In the genomic region with DNA sequence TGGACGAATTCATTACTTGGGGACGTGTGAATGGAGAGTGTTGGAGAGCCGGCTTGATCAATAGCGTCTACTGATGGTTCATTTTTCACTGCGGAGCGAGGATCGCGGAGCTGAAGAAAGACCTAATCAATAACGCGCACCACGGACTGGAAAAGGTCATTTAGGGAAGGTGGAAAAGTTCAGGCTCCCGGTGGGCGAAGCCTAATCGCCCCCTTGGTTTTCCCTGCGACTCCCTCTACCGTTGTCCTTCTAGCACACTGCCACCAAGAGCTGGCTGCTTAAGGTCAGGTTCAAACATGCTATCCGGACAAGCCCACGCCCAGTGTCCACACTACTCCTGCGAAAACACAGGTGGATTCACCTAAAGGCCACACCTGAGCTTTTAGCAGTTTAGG, we compare ENCODE assay signal across 8 mouse cellular contexts. TPM values are rescaled to one million over a fixed set of nuclear protein-coding genes. Genes with fewer than 3 reads are reported as not detected.
A peak's percentile ranks its signal among the peaks of the same experiment; 100 is the strongest.
DNase-seq lines count a peak whose midpoint lies in the region; ATAC-seq and TF ChIP-seq lines count a peak whose summit lies in the region.

No protein-coding gene starts in this region.

- no peak for ATAC-seq in liver, postnatal 0 days
- no peak for ATAC-seq in CD4-positive, CD25-positive, alpha-beta regulatory T cell, adult 4 months

- H3K4me1 ChIP-seq in heart, adult 2 months (ENCODE audit: control insufficient read depth, insufficient read depth, low read length) = no peaks in the 10 kb centered on the region
- peaks cover 44% of the 10 kb centered on the region for H3K4me1 ChIP-seq in hindbrain, embryonic 10.5 days (replicated peaks)
- no peaks in the 10 kb centered on the region for H3K4me1 ChIP-seq in liver, postnatal 0 days (ENCODE audit: insufficient read depth)

- no peaks in the 10 kb centered on the region for H3K9me3 ChIP-seq in hindbrain, embryonic 10.5 days
- no peaks in the 10 kb centered on the region for H3K9me3 ChIP-seq in liver, postnatal 0 days (ENCODE audit: low read length)

- no peak for DNase-seq in heart, adult 2 months
- DNase-seq in heart, adult 8-10 months (ENCODE audit: low spot score) = no peak
- peak; percentile 18 for DNase-seq in R1 (ENCODE audit: low read depth, low spot score)
- DNase-seq in hindbrain, embryonic 10.5 days (ENCODE audit: low spot score) = no peak
- no peak for DNase-seq in liver, postnatal 0 days
- DNase-seq in left cerebral cortex, postnatal 14 days (ENCODE audit: low spot score in 2 of 2) = no peak
- DNase-seq in right cerebral cortex, adult 18-20 months = no peak

- no peak for TF ChIP-seq CTCF in heart, adult 2 months (IDR thresholded peaks at IDR 0.05)
- TF ChIP-seq CTCF in liver, postnatal 0 days (IDR thresholded peaks at IDR 0.05; ENCODE audit: low read depth) = no peak

- no peak overlapping the region for H3K9ac ChIP-seq in heart, adult 2 months (ENCODE audit: low read depth, low read length)
- H3K9ac ChIP-seq in liver, postnatal 0 days (replicated peaks) = no peak overlapping the region

- H3K79me2 ChIP-seq in heart, adult 2 months (replicated peaks; ENCODE audit: control insufficient read depth, insufficient read depth, low read length) = no peaks in the 10 kb centered on the region

- H3K4me3 ChIP-seq in heart, adult 2 months = peak overlapping the region; percentile 11; the same call in 1 of the 2 replicates
- peak overlapping the region; percentile 53 for H3K4me3 ChIP-seq in hindbrain, embryonic 10.5 days
- H3K4me3 ChIP-seq in liver, postnatal 0 days (ENCODE audit: low read depth, low read length) = peak overlapping the region; percentile 34

- 3% methylated on average over 19 of the region's 19 CpGs for WGBS in heart, adult 2 months
- under 1% methylated on average over 19 of the region's 19 CpGs for WGBS in hindbrain, embryonic 10.5 days
- WGBS in liver, postnatal 0 days (ENCODE audit: insufficient replicate concordance) = 3% methylated on average over 19 of the region's 19 CpGs

- no peak for TF ChIP-seq POLR2A in heart, adult 2 months (IDR thresholded peaks at IDR 0.05; ENCODE audit: insufficient read depth, low read depth, low read length)

- TF ChIP-seq EP300 in heart, adult 2 months (IDR thresholded peaks at IDR 0.05; ENCODE audit: insufficient read depth, low read depth, low read length) = no peak
- TF ChIP-seq EP300 in liver, postnatal 0 days (IDR thresholded peaks at IDR 0.05; ENCODE audit: low read depth) = no peak

- peaks cover 9% of the 10 kb centered on the region for H3K27me3 ChIP-seq in heart, adult 2 months (ENCODE audit: control insufficient read depth, insufficient read depth, low read length)
- peaks cover 86% of the 10 kb centered on the region for H3K27me3 ChIP-seq in hindbrain, embryonic 10.5 days (ENCODE audit: insufficient read depth, poor library complexity, severe bottlenecking)
- H3K27me3 ChIP-seq in liver, postnatal 0 days (ENCODE audit: insufficient read depth, low read length) = peaks cover 65% of the 10 kb centered on the region

- H3K4me2 ChIP-seq in liver, postnatal 0 days (ENCODE audit: low read depth, low read length) = peak overlapping the region; percentile 70

- no peak overlapping the region for H3K27ac ChIP-seq in heart, adult 2 months
- H3K27ac ChIP-seq in hindbrain, embryonic 10.5 days = peak overlapping the region; percentile 84
- H3K27ac ChIP-seq in liver, postnatal 0 days (ENCODE audit: low read depth) = no peak overlapping the region

- no peaks in the 10 kb centered on the region for H3K36me3 ChIP-seq in heart, adult 2 months (ENCODE audit: control insufficient read depth, insufficient read depth, low read length)
- no peaks in the 10 kb centered on the region for H3K36me3 ChIP-seq in hindbrain, embryonic 10.5 days
- no peaks in the 10 kb centered on the region for H3K36me3 ChIP-seq in liver, postnatal 0 days (replicated peaks; ENCODE audit: insufficient read depth, low read length)

- intact Hi-C loops in heart, adult 2 months (cut with DNase I) = loop anchor here (5.0 kb wide), 1 partner anchor 39 kb away; no protein-coding TSS in a partner anchor
- intact Hi-C loops in left cerebral cortex, postnatal 14 days (cut with DNase I) = no loop called here

RNA-seq across cellular contexts. Expression of a gene that starts 47.0 kb away (rescaled TPM):
- total RNA-seq in heart, adult 2 months (2021) = under 1 TPM in 1 of 2 experiments, not detected in 1; 0.05 TPM
- not detected in 2 replicates for polyA plus RNA-seq in heart, adult 2 months (2012; rRNA removed)
- total RNA-seq in heart, adult 8-10 months (2022) = under 1 TPM in 1 of 4 experiments, not detected in 3; 0.09 TPM
- polyA plus RNA-seq in hindbrain, embryonic 10.5 days (2016; fragmentation: Nextera tagmentation; extraction: Ambion mirVana) = 0.50 and 0.88 TPM in 2 replicates
- not detected in 2 replicates for polyA plus RNA-seq in liver, postnatal 0 days (2015; fragmentation: Nextera tagmentation; extraction: Ambion mirVana)
- under 1 TPM; 0.13 to 0.44 TPM for total RNA-seq in left cerebral cortex, postnatal 14 days (2021)
- polyA plus RNA-seq in CD4-positive, CD25-positive, alpha-beta regulatory T cell, adult 4 months (2017; shearing (Covaris generic)) = not detected

RNA-seq across cellular contexts. Expression of a gene that starts 47.4 kb away (rescaled TPM):
- total RNA-seq in heart, adult 2 months (2021) = 10 to 100 TPM; 17.3 to 17.5 TPM
- polyA plus RNA-seq in heart, adult 2 months (2012; rRNA removed) = 17.3 and 23.7 TPM in 2 replicates
- 10 to 100 TPM; 17.3 to 23.6 (median 18.3) TPM for total RNA-seq in heart, adult 8-10 months (2022)
- polyA plus RNA-seq in hindbrain, embryonic 10.5 days (2016; fragmentation: Nextera tagmentation; extraction: Ambion mirVana) = 105 and 122 TPM in 2 replicates
- polyA plus RNA-seq in liver, postnatal 0 days (2015; fragmentation: Nextera tagmentation; extraction: Ambion mirVana) = 36.3 and 40.3 TPM in 2 replicates
- 10 to 100 TPM; 71.4 to 76.6 TPM for total RNA-seq in left cerebral cortex, postnatal 14 days (2021)
- polyA plus RNA-seq in CD4-positive, CD25-positive, alpha-beta regulatory T cell, adult 4 months (2017; shearing (Covaris generic)) = 10 to 100 TPM; 28.0 to 32.8 TPM
